Mouse (Mus musculus) forebrain, postnatal 0 days (tissue): ENCODE results near the gene Lmna. TPM values are rescaled to one million over a fixed set of nuclear protein-coding genes. Genes with fewer than 3 reads are reported as not detected.

Experiments used
- ATAC-seq: fragments of 200-750 bp; cut with Nextera tagmentation; 2 replicates; pipeline ENCODE4 v1.8.0; 2017; ENCODE audit warnings: mild to moderate bottlenecking, moderate library complexity
- DNase-seq: peaks from one replicate; pipeline ENCODE4 v3.0.0-alpha.2; 2015
- H3K27ac ChIP-seq: fragments of 300-500 bp; sonication (generic); 2 replicates; pipeline ENCODE4 v1.5.1; 2014; ENCODE audit warnings: low read depth, mild to moderate bottlenecking, antibody characterized with exemption, low read length, moderate library complexity, mixed read lengths
- H3K27me3 ChIP-seq: fragments of 300-500 bp; sonication (generic); 2 replicates; pipeline ENCODE4 v1.6.1; 2014; ENCODE audit warnings: mild to moderate bottlenecking, low read length, mixed read lengths; ENCODE audit not compliant: insufficient read depth
- H3K36me3 ChIP-seq: fragments of 300-500 bp; sonication (generic); 2 replicates; pipeline ENCODE4 v1.6.1; 2014; ENCODE audit warnings: mild to moderate bottlenecking, moderate library complexity; ENCODE audit not compliant: insufficient read depth
- H3K4me1 ChIP-seq: fragments of 300-500 bp; sonication (generic); 2 replicates; pipeline ENCODE4 v1.6.1; 2014; ENCODE audit warnings: antibody characterized with exemption; ENCODE audit not compliant: insufficient read depth
- H3K4me2 ChIP-seq: fragments of 300-500 bp; sonication (generic); 2 replicates; pipeline ENCODE4 v1.6.1; 2014; ENCODE audit warnings: low read depth, mild to moderate bottlenecking, moderate library complexity
- H3K4me3 ChIP-seq: fragments of 300-500 bp; sonication (generic); 2 replicates; pipeline ENCODE4 v1.5.1; 2014; ENCODE audit warnings: low read depth, low read length, mixed read lengths
- H3K9ac ChIP-seq: fragments of 300-500 bp; sonication (generic); 2 replicates; pipeline ENCODE4 v1.6.1; 2014; ENCODE audit warnings: mild to moderate bottlenecking
- H3K9me3 ChIP-seq: fragments of 300-500 bp; sonication (generic); 2 replicates; pipeline ENCODE4 v1.6.1; 2016; ENCODE audit warnings: low read length
- CTCF ChIP-seq: sonication (generic); IDR thresholded peaks from 2 replicates; pipeline ENCODE4 v1.5.1; 2016; ENCODE audit warnings: antibody characterized with exemption, control low read depth, low read depth
- WGBS: fragments of 180-500 bp; shearing (Covaris S2); extraction: QIAGEN DNeasy Blood & Tissue Kit; methylation state at CpG from one replicate; pipeline ENCODE4 v1.1.7; 2014; 5-methylcytosine and 5-hydroxymethylcytosine counted together
- polyA plus RNA-seq: library from polyadenylated mRNA; unstranded; fragments of >200 nt; fragmentation: Nextera tagmentation; extraction: Ambion mirVana; gene quantifications from 2 replicates; pipeline ENCODE4 v1.2.1, GENCODE M21; 2015
- total RNA-seq: library from RNA; depleted of rRNA; stranded (reverse); fragments of >200 nt; gene quantifications from 2 replicates; pipeline ENCODE4 v1.2.3, GENCODE M21; 2014

Lmna gene
- total and polyA plus RNA-seq, 2 experiments from 2014 or later = 51.4 to 71.3 TPM

DNA sequence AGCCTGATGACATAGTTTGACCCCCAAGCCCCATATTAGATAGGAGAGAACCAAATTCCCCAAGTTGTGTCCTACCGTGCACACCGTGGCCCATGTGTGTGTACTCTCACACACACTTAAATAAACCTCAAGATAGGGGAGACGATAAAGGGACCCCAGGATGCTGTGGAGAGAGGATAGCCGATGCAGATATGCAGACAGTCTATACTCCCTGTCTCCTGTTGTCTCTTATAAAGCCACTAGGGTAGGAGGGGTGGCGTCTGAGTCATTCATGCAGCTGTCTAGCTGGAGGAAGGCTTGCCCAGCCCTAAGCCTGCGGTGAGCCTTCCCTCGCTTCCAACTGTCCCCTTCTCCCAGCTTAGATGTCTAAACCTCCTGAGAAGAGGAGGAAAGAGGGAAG is 9.7 kb downstream of the Lmna start:
- Histone ChIP-seq H3K4me2 (no peak overlapping the region), H3K27me3 (no peaks in the 10 kb centered on the region), H3K4me1 (peaks cover 17% of the 10 kb centered on the region), H3K9me3 (no peaks in the 10 kb centered on the region), H3K36me3 (no peaks in the 10 kb centered on the region), H3K27ac (no peak overlapping the region), H3K9ac (no peak overlapping the region), H3K4me3 (no peak overlapping the region)
- WGBS = 86% methylated on average over 7 of the region's 7 CpGs
- no peak for TF ChIP-seq CTCF
- no peak for ATAC-seq
- no peak for DNase-seq

DNA sequence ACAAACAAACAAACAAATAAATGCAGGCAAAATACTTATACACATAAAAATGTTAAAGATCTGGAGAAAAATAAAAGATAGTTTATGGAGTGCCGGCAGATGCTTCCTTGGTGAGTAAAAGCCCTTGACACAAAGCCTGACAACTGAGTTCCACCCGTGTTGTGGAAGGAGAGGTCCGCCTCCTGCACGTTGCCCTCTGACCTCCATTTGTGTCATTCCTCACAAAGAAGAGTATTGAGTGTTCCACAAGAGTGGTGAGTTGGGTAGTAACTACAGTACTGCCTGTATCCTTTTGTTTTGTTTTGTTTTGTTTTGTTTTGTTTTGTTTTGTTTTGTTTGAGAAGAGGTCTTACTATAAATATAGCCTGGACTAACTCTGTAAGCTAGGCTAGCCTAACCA is 10.2 kb downstream of the Lmna start:
- Histone ChIP-seq H3K9me3 (no peaks in the 10 kb centered on the region), H3K36me3 (no peaks in the 10 kb centered on the region), H3K4me3 (no peak overlapping the region), H3K4me2 (no peak overlapping the region), H3K27ac (no peak overlapping the region), H3K9ac (no peak overlapping the region), H3K4me1 (peaks cover 17% of the 10 kb centered on the region), H3K27me3 (no peaks in the 10 kb centered on the region)
- WGBS = 76% methylated on average over 4 of the region's 4 CpGs
- TF ChIP-seq CTCF = no peak
- DNase-seq (no peak), ATAC-seq (no peak)

DNA sequence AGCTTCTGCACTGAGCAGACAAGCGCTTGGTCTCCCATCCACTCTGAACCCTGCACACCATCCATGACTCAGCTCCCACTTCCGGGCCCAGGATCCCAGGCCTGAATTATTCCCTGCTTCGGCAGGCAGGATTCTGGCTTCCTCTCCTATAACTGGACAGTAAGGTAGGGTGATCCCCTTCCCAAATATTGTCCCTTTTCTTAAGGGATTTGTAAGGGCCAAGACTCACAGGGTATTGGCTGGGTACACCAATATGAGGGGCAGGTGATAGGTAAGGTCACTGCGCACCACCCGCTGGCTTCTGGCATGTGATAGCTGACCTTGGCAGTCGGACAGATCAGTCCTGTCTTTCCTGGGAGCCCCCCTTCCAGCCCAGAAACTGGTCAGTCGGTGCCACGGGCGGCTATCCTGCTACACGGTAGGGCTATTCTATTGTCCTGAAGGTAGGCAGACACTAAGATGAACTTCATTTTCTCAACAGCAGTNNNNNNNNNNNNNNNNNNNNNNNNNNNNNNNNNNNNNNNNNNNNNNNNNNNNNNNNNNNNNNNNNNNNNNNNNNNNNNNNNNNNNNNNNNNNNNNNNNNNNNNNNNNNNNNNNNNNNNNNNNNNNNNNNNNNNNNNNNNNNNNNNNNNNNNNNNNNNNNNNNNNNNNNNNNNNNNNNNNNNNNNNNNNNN is 13.9 kb downstream of the Lmna start:
- ATAC-seq (no peak), DNase-seq (no peak)
- H3K4me2 ChIP-seq = no peak overlapping the region
- no peaks in the 10 kb centered on the region for H3K9me3 ChIP-seq
- H3K27me3 ChIP-seq = no peaks in the 10 kb centered on the region
- H3K9ac ChIP-seq = no peak overlapping the region
- no peak overlapping the region for H3K27ac ChIP-seq
- H3K36me3 ChIP-seq = no peaks in the 10 kb centered on the region
- WGBS = 79% methylated on average over 10 of the region's 10 CpGs
- H3K4me3 ChIP-seq = no peak overlapping the region
- H3K4me1 ChIP-seq = peaks cover 14% of the 10 kb centered on the region
- no peak for TF ChIP-seq CTCF

DNA sequence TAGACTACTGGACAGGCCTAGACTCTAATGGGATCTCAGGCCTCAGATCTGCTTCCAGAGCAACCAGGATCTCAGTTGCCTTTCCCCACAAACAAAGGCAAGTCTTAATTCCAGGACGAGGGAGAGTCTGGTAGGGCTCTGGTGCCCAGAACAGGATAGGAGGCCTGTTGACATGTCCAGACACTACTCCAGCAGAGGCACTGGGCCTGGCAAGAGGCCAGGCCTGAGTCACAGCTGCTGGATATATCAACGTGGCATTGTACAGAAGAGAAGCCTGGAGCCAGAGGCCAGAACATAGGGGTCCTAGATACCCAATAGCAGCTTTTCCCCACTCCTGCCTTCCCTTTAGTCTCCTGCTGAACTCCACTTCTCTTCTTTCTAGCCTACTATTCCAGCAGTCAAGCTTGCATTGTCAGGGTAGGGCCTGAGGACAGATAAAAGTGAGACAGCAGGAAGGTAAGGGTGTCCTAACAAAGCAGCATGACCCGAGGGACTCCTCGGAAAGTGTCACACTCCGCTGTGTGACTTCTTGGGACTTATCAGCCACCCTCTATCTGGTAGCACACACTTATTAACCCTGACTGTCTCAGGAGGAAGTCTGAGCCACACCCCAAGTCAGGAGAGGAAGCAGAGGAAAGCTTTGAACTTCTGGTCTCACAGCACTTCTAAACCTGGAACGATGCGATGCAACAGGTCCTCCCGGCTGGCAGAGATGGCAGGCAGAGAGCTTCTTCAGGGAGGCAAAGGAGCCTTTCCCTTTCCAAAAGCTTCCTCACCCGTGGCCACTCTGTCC is 14.7 kb downstream of the Lmna start:
- Histone ChIP-seq H3K36me3 (no peaks in the 10 kb centered on the region), H3K27ac (no peak overlapping the region)
- 59% methylated on average over 9 of the region's 9 CpGs for WGBS

DNA sequence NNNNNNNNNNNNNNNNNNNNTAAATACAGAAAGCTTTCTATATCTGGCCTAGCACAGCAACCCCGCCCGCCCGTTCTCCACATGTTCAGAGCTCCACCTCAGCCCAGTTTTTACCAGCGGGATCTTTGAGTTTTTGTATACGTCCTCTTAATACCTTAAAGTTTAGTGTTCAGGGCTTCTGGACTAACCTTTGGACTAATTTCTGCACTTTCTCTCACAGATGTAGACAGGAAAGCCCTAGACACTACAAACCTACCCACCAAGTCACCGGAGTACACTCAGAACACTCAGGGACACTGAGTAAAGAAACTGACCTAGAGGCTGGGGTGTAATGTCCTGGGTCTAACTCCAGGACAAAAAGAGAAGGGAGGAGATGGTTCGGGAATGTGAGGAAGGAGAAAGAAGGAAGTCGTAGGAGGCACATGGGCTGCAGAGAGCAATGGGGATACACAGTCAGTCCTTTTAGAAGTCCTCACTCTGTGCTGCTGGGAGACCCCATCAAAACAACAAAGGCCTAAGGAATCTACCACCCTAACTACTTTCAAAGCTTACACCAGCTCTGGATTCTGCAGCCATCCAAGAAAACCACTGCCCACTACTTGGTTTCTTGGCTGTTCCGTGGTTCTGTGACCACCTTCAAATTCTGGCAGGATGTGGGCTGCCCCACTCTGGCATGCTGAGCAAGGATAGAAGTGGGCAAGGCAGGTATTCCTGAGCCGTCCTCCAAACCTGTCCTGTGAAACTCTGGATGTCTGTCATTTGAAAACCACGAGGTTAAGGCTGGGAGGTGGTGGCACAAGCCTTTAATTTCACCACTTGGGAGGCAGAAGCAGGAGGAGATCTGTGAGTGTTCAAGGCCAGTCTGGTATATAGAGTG is 15.8 kb downstream of the Lmna start:
- Histone ChIP-seq H3K36me3 (no peaks in the 10 kb centered on the region), H3K9me3 (no peaks in the 10 kb centered on the region), H3K9ac (no peak overlapping the region), H3K27me3 (no peaks in the 10 kb centered on the region), H3K27ac (no peak overlapping the region), H3K4me1 (peaks cover 12% of the 10 kb centered on the region), H3K4me2 (no peak overlapping the region), H3K4me3 (no peak overlapping the region)
- TF ChIP-seq CTCF = no peak
- ATAC-seq = no peak
- 80% methylated on average over 11 of the region's 11 CpGs for WGBS
- no peak for DNase-seq

More for the DNA sequence above, 14.7 kb downstream of the Lmna start:
- peak; percentile 55 for ATAC-seq
- Histone ChIP-seq H3K9me3 (no peaks in the 10 kb centered on the region), H3K9ac (no peak overlapping the region), H3K4me2 (no peak overlapping the region), H3K4me3 (no peak overlapping the region), H3K27me3 (no peaks in the 10 kb centered on the region), H3K4me1 (peaks cover 12% of the 10 kb centered on the region)
- DNase-seq = no peak
- TF ChIP-seq CTCF = no peak

DNA sequence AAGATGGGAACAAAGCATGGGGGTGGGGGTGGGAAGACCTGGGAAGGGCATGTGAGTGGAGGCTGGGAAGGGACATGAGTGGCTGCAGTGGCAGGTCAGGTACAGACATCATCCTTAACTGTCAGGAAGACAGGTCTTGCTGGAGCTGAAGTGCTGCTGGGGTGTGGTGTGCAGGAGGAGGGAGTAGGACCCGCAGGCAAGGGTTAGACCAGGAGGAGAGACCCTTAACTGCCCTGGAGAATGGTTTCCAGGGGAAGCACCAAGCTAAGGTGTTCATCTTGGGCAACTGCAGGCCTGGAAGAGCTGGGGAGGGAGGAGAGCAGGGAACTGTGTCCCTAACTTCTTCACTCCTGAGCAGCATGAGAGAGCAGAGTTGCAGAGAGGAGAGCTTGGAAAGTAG is 22.4 kb downstream of the Lmna start:
- no peaks in the 10 kb centered on the region for H3K9me3 ChIP-seq
- H3K36me3 ChIP-seq = peaks cover 36% of the 10 kb centered on the region
- no peak for TF ChIP-seq CTCF
- no peak for DNase-seq
- H3K4me1 ChIP-seq = peaks cover 2% of the 10 kb centered on the region; the same call in 1 of the 2 replicates
- H3K4me2 ChIP-seq = no peak overlapping the region
- no peak for ATAC-seq
- no peak overlapping the region for H3K27ac ChIP-seq
- WGBS = 75% methylated on average over 1 of the region's 1 CpGs
- no peak overlapping the region for H3K9ac ChIP-seq
- H3K4me3 ChIP-seq = no peak overlapping the region
- H3K27me3 ChIP-seq = peaks cover 18% of the 10 kb centered on the region
